In genomic region chr11:94680639-94681038, GRCm38 (mm10) we compare ENCODE assay signal across 1 mouse cellular context.
TF ChIP-seq lines count a peak whose summit lies in the region.

No protein-coding gene starts in this region.

TF ChIP-seq in ES-E14, 5 proteins besides CTCF, POLR2A, EP300 and RAD21 (continued from another document):
- no peak for TF ChIP-seq HCFC1 (IDR thresholded peaks at IDR 0.05; ENCODE audit: borderline replicate concordance, insufficient read depth, low read length)
- no peak for TF ChIP-seq CHD2 (IDR thresholded peaks at IDR 0.05; ENCODE audit: low read depth, low read length)
